Mouse (Mus musculus) monocyte, adult 5-6 weeks (primary cell): ENCODE results near the gene Tnfsf18. TPM values are rescaled to one million over a fixed set of nuclear protein-coding genes. Genes with fewer than 3 reads are reported as not detected.

Source experiments
- ATAC-seq: fragments of 153-309, 156-312 bp; replicated peaks from 2 replicates; pipeline ENCODE4 v1.8.0; 2017; ENCODE audit warnings: mild to moderate bottlenecking; ENCODE audit not compliant: low TSS enrichment, insufficient number of reproducible peaks, severe bottlenecking, poor library complexity, low FRiP score
- total RNA-seq: library from RNA; stranded (forward); fragments of 200-1000, 200-491, 200-594 nt; gene quantifications from 3 replicates; pipeline ENCODE4 v1.2.3, GENCODE M21; 2017

Tnfsf18 gene
- total RNA-seq, 1 experiment from 2014 or later, result not detected

DNA sequence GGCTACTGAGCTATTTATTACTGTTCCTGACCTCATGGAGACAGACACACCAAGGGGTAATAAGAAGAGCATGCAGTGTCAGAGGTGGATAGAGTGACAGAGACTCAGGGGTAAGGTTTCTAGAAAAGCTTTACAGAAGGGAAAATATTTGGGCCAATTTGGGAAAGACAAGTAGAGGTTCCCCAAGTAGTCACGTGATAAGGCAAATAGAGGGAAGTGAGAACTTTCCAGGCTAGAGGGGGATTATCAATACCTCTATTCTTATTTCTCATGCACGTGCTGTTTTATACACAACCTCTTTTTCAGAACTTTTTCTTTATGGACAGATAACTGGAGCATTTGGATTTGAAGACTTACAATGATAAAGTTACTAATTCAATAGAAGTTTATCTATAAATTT is 57.6 kb downstream of the Tnfsf18 start:
- no peak for ATAC-seq

Other genes starting within 250 kb of the Tnfsf18 start
- gene Prdx6, start 243.4 kb upstream of the Tnfsf18 start, total RNA-seq, result 147 to 194 TPM (median 189 TPM) in 3 replicates
- 0.58 to 2.3 TPM (median 1.3 TPM) in 3 replicates for gene Tnfsf4, start 99.2 kb upstream of the Tnfsf18 start, total RNA-seq